18 mouse cellular contexts compared by ENCODE assay signal in the genomic region with DNA sequence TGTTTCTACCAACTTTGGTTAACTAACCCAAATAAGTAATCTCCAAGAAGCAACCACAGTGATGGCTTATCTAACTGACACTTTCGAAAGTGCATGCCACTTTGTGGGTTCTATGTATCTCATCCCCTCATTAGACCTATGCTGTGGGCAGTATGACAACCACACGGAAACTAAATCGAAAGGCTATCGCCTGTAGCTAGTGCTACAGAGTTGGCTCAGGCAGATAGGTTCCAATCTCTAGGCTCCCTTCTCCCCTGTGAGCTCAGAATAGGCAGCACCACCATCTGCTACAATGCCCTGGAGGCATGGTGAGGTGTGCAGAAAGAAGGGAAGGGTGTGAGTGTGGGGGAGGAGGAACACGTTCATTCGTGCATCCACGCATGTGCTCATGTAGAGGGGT. TPM values are rescaled to one million over a fixed set of nuclear protein-coding genes. Genes with fewer than 3 reads are reported as not detected.
DNase-seq lines count a peak whose midpoint lies in the region; ATAC-seq lines count a peak whose summit lies in the region.
"Had no signal": no experiment of that assay in that cellular context is flagged by ENCODE, and none has a peak within 500 bp of the region (broad histone marks: within the 10 kb centered on the region; RNA-seq: fewer than 3 reads in every experiment).

No protein-coding gene starts in this region.

- peaks cover 14% of the 10 kb centered on the region for H3K4me1 ChIP-seq in liver, embryonic 13.5 days (replicated peaks)
- H3K4me1 ChIP-seq: embryonic facial prominence, embryonic 12.5 days; heart, embryonic 10.5 days; hindbrain, embryonic 10.5 days; neural tube, embryonic 12.5 days had no signal

- H3K4me3 ChIP-seq in liver, embryonic 13.5 days (replicated peaks): no peak overlapping the region
- H3K4me3 ChIP-seq: embryonic facial prominence, embryonic 12.5 days; heart, embryonic 10.5 days; hindbrain, embryonic 10.5 days; left cerebral cortex, adult 2 months; limb, embryonic 13.5 days; neural tube, embryonic 12.5 days had no signal

- H3K27me3 ChIP-seq in liver, embryonic 13.5 days: no peaks in the 10 kb centered on the region
- H3K27me3 ChIP-seq: embryonic facial prominence, embryonic 12.5 days; limb, embryonic 13.5 days; neural tube, embryonic 12.5 days had no signal

- H3K36me3 ChIP-seq in liver, embryonic 13.5 days: no peaks in the 10 kb centered on the region
- H3K36me3 ChIP-seq: embryonic facial prominence, embryonic 12.5 days; heart, embryonic 10.5 days; hindbrain, embryonic 10.5 days; limb, embryonic 13.5 days; neural tube, embryonic 12.5 days had no signal

- no peaks in the 10 kb centered on the region for H3K9me3 ChIP-seq in liver, embryonic 13.5 days (replicated peaks)
- H3K9me3 ChIP-seq: embryonic facial prominence, embryonic 12.5 days; heart, embryonic 10.5 days; hindbrain, embryonic 10.5 days; limb, embryonic 13.5 days; neural tube, embryonic 12.5 days had no signal

- peak; percentile 56 for DNase-seq in heart, adult 11 months
- no peak for DNase-seq in heart, adult 8-10 months (ENCODE audit: low spot score)
- peak; percentile 52 for DNase-seq in 3T3-L1 (ENCODE audit: low read depth, low spot score)
- no peak for DNase-seq in liver, embryonic 13.5 days
- no peak for DNase-seq in left cerebral cortex, adult 18-20 months (ENCODE audit: low spot score in 2 of 2)
- DNase-seq in kidney, adult 8-10 months: no peak
- no peak for DNase-seq in heart, postnatal 4 days
- DNase-seq: lung, postnatal 14 days; thymus, adult 18-20 months had no signal

- H3K9ac ChIP-seq in liver, embryonic 13.5 days: no peak overlapping the region
- H3K9ac ChIP-seq: embryonic facial prominence, embryonic 12.5 days; limb, embryonic 13.5 days; neural tube, embryonic 12.5 days had no signal

- 57% methylated on average over 7 of the region's 7 CpGs for WGBS in liver, embryonic 13.5 days (ENCODE audit: insufficient replicate concordance)

- no peak overlapping the region for H3K4me2 ChIP-seq in liver, embryonic 13.5 days
- H3K4me2 ChIP-seq: embryonic facial prominence, embryonic 12.5 days; limb, embryonic 13.5 days; neural tube, embryonic 12.5 days had no signal

- no peak overlapping the region for H3K27ac ChIP-seq in liver, embryonic 13.5 days
- H3K27ac ChIP-seq: embryonic facial prominence, embryonic 12.5 days; heart, embryonic 10.5 days; hindbrain, embryonic 10.5 days; left cerebral cortex, adult 2 months; limb, embryonic 13.5 days; neural tube, embryonic 12.5 days had no signal

- peak; percentile 40 for ATAC-seq in activated CD4-positive, CD25-positive, alpha-beta regulatory T cell, adult 4 months
- peak; percentile 62 for ATAC-seq in liver, embryonic 13.5 days (ENCODE audit: low read depth)
- ATAC-seq: intestine, postnatal 0 days had no signal

RNA-seq across cellular contexts. Expression of a gene that starts 1.0 kb away (rescaled TPM):
- under 1 TPM in 3 of 4 experiments, not detected in 1; 0.17 to 0.31 (median 0.22) TPM for total RNA-seq in heart, adult 8-10 months (2022)
- not detected for polyA plus RNA-seq in activated CD4-positive, CD25-positive, alpha-beta regulatory T cell, adult 4 months (2017; shearing (Covaris generic))
- 0.09 and 0.19 TPM in 2 replicates for polyA plus RNA-seq in liver, embryonic 13.5 days (2015; fragmentation: Nextera tagmentation; extraction: Ambion mirVana)
- not detected for total RNA-seq in left cerebral cortex, adult 18-20 months (2021)
- total RNA-seq in heart, postnatal 4 days (2021): not detected
- total RNA-seq: left cerebral cortex, adult 2 months; midbrain, postnatal 0 days had no signal
- polyA plus RNA-seq: embryonic facial prominence, embryonic 12.5 days; heart, embryonic 10.5 days; hindbrain, embryonic 10.5 days; limb, embryonic 13.5 days; midbrain, postnatal 0 days; neural tube, embryonic 12.5 days had no signal

RNA-seq across cellular contexts. Expression of a gene that starts 13.9 kb away (rescaled TPM):
- under 1 TPM in 1 of 4 experiments, not detected in 3; 0.29 TPM for total RNA-seq in heart, adult 8-10 months (2022)
- polyA plus RNA-seq in activated CD4-positive, CD25-positive, alpha-beta regulatory T cell, adult 4 months (2017; shearing (Covaris generic)): under 1 TPM in 1 of 2 experiments, not detected in 1; 0.19 TPM
- 1.8 and 2.3 TPM in 2 replicates for polyA plus RNA-seq in liver, embryonic 13.5 days (2015; fragmentation: Nextera tagmentation; extraction: Ambion mirVana)
- not detected for total RNA-seq in left cerebral cortex, adult 18-20 months (2021)
- total RNA-seq in heart, postnatal 4 days (2021): under 1 TPM in 1 of 2 experiments, not detected in 1; 0.41 TPM
- total RNA-seq: midbrain, postnatal 0 days had no signal
- polyA plus RNA-seq: midbrain, postnatal 0 days had no signal

RNA-seq across cellular contexts. Expression of a gene that starts 55.8 kb away (rescaled TPM):
- not detected for total RNA-seq in heart, adult 8-10 months (2022)
- not detected for polyA plus RNA-seq in activated CD4-positive, CD25-positive, alpha-beta regulatory T cell, adult 4 months (2017; shearing (Covaris generic))
- polyA plus RNA-seq in liver, embryonic 13.5 days (2015; fragmentation: Nextera tagmentation; extraction: Ambion mirVana): not detected in 2 replicates
- not detected for total RNA-seq in left cerebral cortex, adult 18-20 months (2021)
- not detected for total RNA-seq in heart, postnatal 4 days (2021)
- total RNA-seq: left cerebral cortex, adult 2 months; midbrain, postnatal 0 days had no signal
- polyA plus RNA-seq: embryonic facial prominence, embryonic 12.5 days; heart, embryonic 10.5 days; hindbrain, embryonic 10.5 days; limb, embryonic 13.5 days; midbrain, postnatal 0 days; neural tube, embryonic 12.5 days had no signal

Comparison
In these comparisons a context has a peak if more than half of its experiments do, and no peak if none do; other contexts are left out.
1. DNase-seq: peak in heart, adult 11 months (single experiment) and 3T3-L1 (single experiment); none in heart, adult 8-10 months (single experiment), liver, embryonic 13.5 days (single experiment), left cerebral cortex, adult 18-20 months (0 of 2), kidney, adult 8-10 months (0 of 2) and heart, postnatal 4 days (single experiment).